Mouse (Mus musculus): ENCODE data around the gene Mapk14. TPM values are rescaled to one million over a fixed set of nuclear protein-coding genes. Genes with fewer than 3 reads are reported as not detected.

Mapk14 gene
- polyA plus RNA-seq (2014; fragmentation: Nextera tagmentation; extraction: Ambion mirVana): 46.6 and 52.5 TPM in 2 replicates

DNA sequence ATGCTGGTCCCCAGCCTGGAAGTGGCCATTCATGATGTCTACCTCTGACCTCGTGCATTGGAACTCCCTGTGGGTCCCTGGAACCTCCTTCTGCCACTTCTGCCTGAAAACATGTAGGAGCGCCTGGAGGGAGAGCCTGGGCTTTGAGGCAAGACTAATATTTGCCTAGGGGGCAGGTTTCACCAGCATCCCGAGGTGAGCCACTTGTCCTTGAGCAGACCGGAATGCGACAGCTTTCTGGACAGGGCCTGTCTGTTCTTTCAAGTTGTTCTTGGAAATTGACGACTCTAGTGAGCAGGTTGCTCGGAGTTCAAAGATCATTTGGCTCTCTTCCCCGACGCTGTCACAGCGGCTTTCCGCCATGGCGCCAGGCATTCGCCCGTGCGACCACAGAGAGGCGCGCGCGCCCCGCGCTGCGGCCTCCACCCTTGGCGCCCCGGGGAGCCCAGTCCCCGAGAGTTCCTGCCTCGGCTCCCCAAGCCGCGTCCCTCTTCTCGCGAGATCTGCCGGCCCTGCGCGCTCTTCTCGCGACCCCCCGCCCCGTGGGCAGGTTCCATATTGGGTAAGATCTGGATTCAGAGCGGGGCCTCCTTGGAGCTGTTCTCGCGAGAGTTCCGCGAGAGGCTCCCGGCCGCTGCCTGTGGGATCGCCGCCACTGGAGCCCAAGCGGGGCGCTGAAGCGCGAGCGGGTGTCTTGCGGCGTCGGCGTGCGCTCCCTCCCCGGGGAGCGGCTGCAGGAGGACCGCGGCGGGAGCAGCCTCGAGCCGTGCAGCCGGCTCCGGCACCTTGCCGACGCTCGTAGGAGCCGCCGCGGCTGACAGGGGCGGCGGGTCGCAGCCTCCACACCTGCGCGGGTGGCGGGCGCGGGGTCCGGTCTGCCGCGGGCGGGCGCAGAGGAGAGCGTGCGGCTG lies at the start of gene Mapk14:
TSS of gene Mapk14 (plus strand) at position 554 of the 911 bp plus-strand sequence.
- Histone ChIP-seq H3K4me1 (ENCODE audit: control insufficient read depth, insufficient read depth, low read length) (peaks cover 17% of the 10 kb centered on the region), H3K9me3 (ENCODE audit: control insufficient read depth, low read length) (no peaks in the 10 kb centered on the region), H3K36me3 (ENCODE audit: control insufficient read depth, insufficient read depth, low read length) (no peaks in the 10 kb centered on the region), H3K27ac (ENCODE audit: low read depth, low read length) (peak within 1 kb of the TSS; percentile 94), H3K4me2 (ENCODE audit: low read depth) (peak within 1 kb of the TSS; percentile 49), H3K27me3 (ENCODE audit: control insufficient read depth, insufficient read depth, low read length) (peaks cover 4% of the 10 kb centered on the region; the same call in 1 of the 2 replicates), H3K4me3 (ENCODE audit: low read depth, low read length) (peak within 1 kb of the TSS; percentile 97), H3K9ac (ENCODE audit: low read length) (peak within 1 kb of the TSS; percentile 92)
- peak; percentile 100 for DNase-seq (ENCODE audit: low spot score)
- WGBS: under 1% methylated on average over 72 of the region's 86 CpGs
- peak; percentile 92 for ATAC-seq (ENCODE audit: insufficient read depth, low FRiP score, low TSS enrichment)

DNA sequence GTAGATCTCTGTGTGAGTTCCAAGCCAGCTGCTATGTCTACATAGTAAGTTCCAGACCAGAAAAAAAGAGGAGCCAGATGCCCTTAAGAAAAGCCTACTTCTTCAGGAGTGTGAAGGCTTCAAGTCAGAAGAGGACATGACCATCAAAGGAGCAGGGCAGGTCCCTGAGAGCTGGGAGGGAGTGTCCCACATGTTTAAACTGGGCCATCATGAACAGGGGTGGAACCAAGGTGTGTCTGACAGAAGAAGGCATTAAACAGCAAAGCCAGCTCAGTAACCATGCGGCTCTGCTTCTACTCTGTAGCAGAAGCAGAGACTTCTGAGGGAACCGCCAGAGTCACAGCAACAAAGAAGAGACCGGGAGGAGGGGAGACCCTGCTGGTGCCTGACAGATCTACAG lies 47.4 kb upstream of the Mapk14 start:
- WGBS: 60% methylated on average over 3 of the region's 3 CpGs
- Histone ChIP-seq H3K36me3 (ENCODE audit: control insufficient read depth, insufficient read depth, low read length) (no peaks in the 10 kb centered on the region), H3K4me2 (ENCODE audit: low read depth) (no peak overlapping the region), H3K9me3 (ENCODE audit: control insufficient read depth, low read length) (no peaks in the 10 kb centered on the region), H3K27me3 (ENCODE audit: control insufficient read depth, insufficient read depth, low read length) (no peaks in the 10 kb centered on the region), H3K9ac (ENCODE audit: low read length) (no peak overlapping the region), H3K4me3 (ENCODE audit: low read depth, low read length) (no peak overlapping the region), H3K27ac (ENCODE audit: low read depth, low read length) (no peak overlapping the region), H3K4me1 (ENCODE audit: control insufficient read depth, insufficient read depth, low read length) (no peaks in the 10 kb centered on the region)
- DNase-seq (ENCODE audit: low spot score) (no peak), ATAC-seq (ENCODE audit: insufficient read depth, low FRiP score, low TSS enrichment) (no peak)

DNA sequence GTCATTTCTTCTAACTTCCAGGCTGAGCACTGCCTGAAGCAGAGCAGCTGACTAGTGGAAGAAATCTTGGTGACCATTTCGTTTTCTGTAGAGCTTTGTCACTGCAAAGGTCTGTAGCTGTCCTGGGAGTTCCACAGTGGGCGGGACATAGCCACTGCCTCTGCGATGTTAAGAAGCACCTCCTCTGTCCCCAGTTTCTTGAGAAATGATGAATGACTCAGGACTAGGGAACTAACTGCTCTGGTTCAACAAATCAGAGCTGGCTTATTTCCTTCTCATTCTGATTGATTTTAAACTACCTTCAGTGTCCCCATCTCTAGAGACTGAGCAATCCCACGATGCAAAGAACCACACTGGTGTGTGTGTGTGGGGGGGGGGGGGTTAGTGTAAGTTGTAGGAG lies 47.0 kb upstream of the Mapk14 start:
- 60% methylated on average over 4 of the region's 4 CpGs for WGBS
- ATAC-seq (ENCODE audit: insufficient read depth, low FRiP score, low TSS enrichment) (no peak), DNase-seq (ENCODE audit: low spot score) (no peak)
- no peak overlapping the region for H3K9ac ChIP-seq (ENCODE audit: low read length)
- H3K4me3 ChIP-seq (ENCODE audit: low read depth, low read length): no peak overlapping the region
- no peak overlapping the region for H3K27ac ChIP-seq (ENCODE audit: low read depth, low read length)
- H3K36me3 ChIP-seq (ENCODE audit: control insufficient read depth, insufficient read depth, low read length): no peaks in the 10 kb centered on the region
- H3K27me3 ChIP-seq (ENCODE audit: control insufficient read depth, insufficient read depth, low read length): no peaks in the 10 kb centered on the region
- H3K4me1 ChIP-seq (ENCODE audit: control insufficient read depth, insufficient read depth, low read length): no peaks in the 10 kb centered on the region
- H3K9me3 ChIP-seq (ENCODE audit: control insufficient read depth, low read length): no peaks in the 10 kb centered on the region
- no peak overlapping the region for H3K4me2 ChIP-seq (ENCODE audit: low read depth)

DNA sequence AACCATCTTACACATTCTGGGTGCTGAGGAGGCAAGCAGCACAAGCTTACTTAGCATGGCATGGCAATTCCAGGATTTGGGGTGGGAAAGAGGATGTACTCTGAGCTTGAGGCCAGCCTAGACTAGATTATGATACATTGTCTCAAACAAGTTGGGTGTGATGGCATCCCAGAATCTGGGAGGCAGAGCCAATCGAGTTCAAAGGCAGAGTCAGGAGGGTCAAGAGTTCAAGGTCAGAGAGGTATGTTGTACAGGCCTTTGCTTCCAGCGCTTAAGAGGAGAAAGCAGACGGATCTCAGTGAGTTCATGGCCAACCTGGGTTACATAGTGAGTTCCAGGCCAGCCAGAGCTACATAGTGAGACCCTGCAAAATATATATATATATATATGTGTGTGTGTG lies 44.9 kb upstream of the Mapk14 start:
- WGBS: 71% methylated on average over 3 of the region's 3 CpGs
- no peaks in the 10 kb centered on the region for H3K4me1 ChIP-seq (ENCODE audit: control insufficient read depth, insufficient read depth, low read length)
- DNase-seq (ENCODE audit: low spot score) (no peak), ATAC-seq (ENCODE audit: insufficient read depth, low FRiP score, low TSS enrichment) (no peak)
- no peaks in the 10 kb centered on the region for H3K36me3 ChIP-seq (ENCODE audit: control insufficient read depth, insufficient read depth, low read length)
- H3K9ac ChIP-seq (ENCODE audit: low read length): no peak overlapping the region
- no peaks in the 10 kb centered on the region for H3K9me3 ChIP-seq (ENCODE audit: control insufficient read depth, low read length)
- H3K4me2 ChIP-seq (ENCODE audit: low read depth): no peak overlapping the region
- no peaks in the 10 kb centered on the region for H3K27me3 ChIP-seq (ENCODE audit: control insufficient read depth, insufficient read depth, low read length)
- no peak overlapping the region for H3K27ac ChIP-seq (ENCODE audit: low read depth, low read length)
- H3K4me3 ChIP-seq (ENCODE audit: low read depth, low read length): no peak overlapping the region

DNA sequence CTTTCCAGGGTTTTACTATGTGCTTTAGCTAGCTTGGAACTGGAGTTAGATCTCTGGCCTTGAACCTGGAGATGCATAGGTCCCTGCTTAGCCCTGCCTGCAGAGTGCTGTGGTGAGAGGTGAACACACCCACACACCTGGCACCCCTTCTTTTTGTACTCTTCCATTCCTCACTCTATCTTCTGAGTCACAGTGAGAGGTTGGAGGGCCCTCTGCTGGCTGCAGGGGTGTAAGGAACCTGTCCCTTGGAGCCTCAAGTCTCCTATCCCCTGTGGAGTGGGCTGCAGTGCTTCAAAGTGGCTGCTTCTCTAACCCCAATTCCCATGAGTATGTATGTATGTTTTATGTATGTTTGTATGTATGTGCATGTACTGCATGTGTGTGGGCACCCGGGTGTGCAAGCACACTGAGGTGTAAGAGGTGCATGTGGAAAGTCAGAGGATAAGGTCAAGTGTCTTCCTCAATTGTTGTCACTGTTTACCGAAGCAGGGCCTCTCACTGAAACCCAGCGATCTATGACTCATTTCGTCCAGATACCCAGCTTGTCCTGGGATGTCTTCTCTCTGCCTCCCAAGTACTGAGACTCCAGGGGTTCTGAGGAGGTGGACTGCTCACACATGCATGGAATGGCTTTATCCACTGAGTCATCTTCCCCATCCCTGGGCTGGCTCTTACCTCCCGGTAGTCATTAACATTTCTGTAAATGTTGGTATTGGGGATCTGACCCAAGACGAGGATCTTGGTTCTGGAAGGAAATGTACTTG lies 42.3 kb upstream of the Mapk14 start:
- H3K9ac ChIP-seq (ENCODE audit: low read length): no peak overlapping the region
- no peaks in the 10 kb centered on the region for H3K4me1 ChIP-seq (ENCODE audit: control insufficient read depth, insufficient read depth, low read length)
- 62% methylated on average over 6 of the region's 6 CpGs for WGBS
- no peak for ATAC-seq (ENCODE audit: insufficient read depth, low FRiP score, low TSS enrichment)
- no peaks in the 10 kb centered on the region for H3K27me3 ChIP-seq (ENCODE audit: control insufficient read depth, insufficient read depth, low read length)
- no peaks in the 10 kb centered on the region for H3K9me3 ChIP-seq (ENCODE audit: control insufficient read depth, low read length)
- H3K27ac ChIP-seq (ENCODE audit: low read depth, low read length): no peak overlapping the region
- H3K4me2 ChIP-seq (ENCODE audit: low read depth): no peak overlapping the region
- H3K4me3 ChIP-seq (ENCODE audit: low read depth, low read length): no peak overlapping the region
- no peak for DNase-seq (ENCODE audit: low spot score)
- no peaks in the 10 kb centered on the region for H3K36me3 ChIP-seq (ENCODE audit: control insufficient read depth, insufficient read depth, low read length)

DNA sequence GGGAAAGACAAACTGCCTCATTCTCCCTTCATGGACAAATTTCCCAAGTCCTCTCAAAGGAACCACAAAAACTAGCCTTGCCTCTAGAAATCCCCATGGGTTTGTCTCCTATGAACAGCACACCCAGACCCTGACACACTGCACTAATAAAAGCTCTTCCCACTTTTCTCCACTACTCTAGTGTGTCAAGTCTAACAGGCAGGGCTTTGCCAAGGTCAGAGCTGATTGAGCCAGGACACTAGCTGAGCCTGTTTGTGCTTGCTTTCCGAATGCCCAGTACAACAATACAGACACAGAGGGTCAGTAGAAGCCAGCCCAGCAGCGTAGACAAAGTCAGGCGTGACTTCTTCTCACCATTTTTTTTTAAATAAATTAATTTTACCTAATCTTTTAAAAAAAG lies 40.9 kb upstream of the Mapk14 start:
- WGBS: 83% methylated on average over 3 of the region's 3 CpGs

DNA sequence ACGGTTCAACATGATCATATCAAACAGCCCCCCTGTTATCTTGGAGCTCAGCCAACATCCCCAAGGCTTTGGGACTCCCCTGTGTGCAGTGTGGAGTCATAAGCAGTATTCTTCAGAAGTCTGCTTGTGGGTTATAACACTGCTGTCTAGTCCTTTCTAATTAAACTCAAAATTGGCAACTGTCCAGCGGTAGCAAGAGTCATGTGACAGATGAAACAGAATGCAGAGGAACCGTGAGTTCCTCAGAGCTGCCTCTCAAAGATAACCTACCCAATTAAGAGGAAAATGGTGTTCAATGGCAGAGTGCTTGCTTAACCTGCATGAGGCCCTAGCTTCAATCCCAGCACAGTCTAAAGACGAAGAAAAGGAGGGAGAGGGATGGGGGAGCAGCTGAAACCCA lies 33.2 kb upstream of the Mapk14 start:
- DNase-seq (ENCODE audit: low spot score): no peak
- no peaks in the 10 kb centered on the region for H3K27me3 ChIP-seq (ENCODE audit: control insufficient read depth, insufficient read depth, low read length)
- no peak overlapping the region for H3K4me3 ChIP-seq (ENCODE audit: low read depth, low read length)
- ATAC-seq (ENCODE audit: insufficient read depth, low FRiP score, low TSS enrichment): no peak
- no peaks in the 10 kb centered on the region for H3K9me3 ChIP-seq (ENCODE audit: control insufficient read depth, low read length)
- H3K4me2 ChIP-seq (ENCODE audit: low read depth): no peak overlapping the region
- no peaks in the 10 kb centered on the region for H3K4me1 ChIP-seq (ENCODE audit: control insufficient read depth, insufficient read depth, low read length)
- no peak overlapping the region for H3K27ac ChIP-seq (ENCODE audit: low read depth, low read length)
- H3K9ac ChIP-seq (ENCODE audit: low read length): no peak overlapping the region
- 73% methylated on average over 4 of the region's 4 CpGs for WGBS
- no peaks in the 10 kb centered on the region for H3K36me3 ChIP-seq (ENCODE audit: control insufficient read depth, insufficient read depth, low read length)

More for the DNA sequence above, 40.9 kb upstream of the Mapk14 start:
- Histone ChIP-seq H3K27me3 (ENCODE audit: control insufficient read depth, insufficient read depth, low read length) (no peaks in the 10 kb centered on the region), H3K36me3 (ENCODE audit: control insufficient read depth, insufficient read depth, low read length) (no peaks in the 10 kb centered on the region), H3K4me1 (ENCODE audit: control insufficient read depth, insufficient read depth, low read length) (no peaks in the 10 kb centered on the region), H3K27ac (ENCODE audit: low read depth, low read length) (no peak overlapping the region), H3K9ac (ENCODE audit: low read length) (no peak overlapping the region), H3K9me3 (ENCODE audit: control insufficient read depth, low read length) (no peaks in the 10 kb centered on the region), H3K4me3 (ENCODE audit: low read depth, low read length) (no peak overlapping the region), H3K4me2 (ENCODE audit: low read depth) (no peak overlapping the region)
- ATAC-seq (ENCODE audit: insufficient read depth, low FRiP score, low TSS enrichment) (no peak), DNase-seq (ENCODE audit: low spot score) (no peak)

DNA sequence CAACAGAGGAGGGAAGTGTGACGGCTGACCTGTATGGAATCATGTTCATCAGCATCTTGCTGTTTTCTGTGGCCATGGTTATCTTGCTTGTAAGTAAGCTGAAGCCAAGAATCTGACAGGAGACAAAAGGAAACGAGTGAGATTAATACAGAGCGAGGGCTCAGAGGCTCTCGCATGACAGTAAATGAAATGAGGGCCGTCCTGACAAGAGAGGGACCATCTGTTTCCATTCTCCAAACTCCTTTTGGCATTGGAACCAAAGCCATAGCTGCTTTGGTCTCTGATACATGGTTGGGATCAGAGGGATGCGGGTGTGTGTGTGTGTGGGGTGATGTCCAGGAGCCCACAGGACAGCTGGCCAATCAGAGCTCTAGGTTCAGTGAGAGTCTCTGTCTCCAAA lies 31.6 kb upstream of the Mapk14 start:
- Histone ChIP-seq H3K9me3 (ENCODE audit: control insufficient read depth, low read length) (no peaks in the 10 kb centered on the region), H3K27me3 (ENCODE audit: control insufficient read depth, insufficient read depth, low read length) (no peaks in the 10 kb centered on the region), H3K9ac (ENCODE audit: low read length) (no peak overlapping the region), H3K4me1 (ENCODE audit: control insufficient read depth, insufficient read depth, low read length) (no peaks in the 10 kb centered on the region), H3K36me3 (ENCODE audit: control insufficient read depth, insufficient read depth, low read length) (no peaks in the 10 kb centered on the region), H3K27ac (ENCODE audit: low read depth, low read length) (no peak overlapping the region), H3K4me3 (ENCODE audit: low read depth, low read length) (no peak overlapping the region), H3K4me2 (ENCODE audit: low read depth) (no peak overlapping the region)
- ATAC-seq (ENCODE audit: insufficient read depth, low FRiP score, low TSS enrichment) (no peak), DNase-seq (ENCODE audit: low spot score) (no peak)
- 73% methylated on average over 6 of the region's 6 CpGs for WGBS
